Mouse (Mus musculus): Measurements from ENCODE around the gene Rnft1.

DNA sequence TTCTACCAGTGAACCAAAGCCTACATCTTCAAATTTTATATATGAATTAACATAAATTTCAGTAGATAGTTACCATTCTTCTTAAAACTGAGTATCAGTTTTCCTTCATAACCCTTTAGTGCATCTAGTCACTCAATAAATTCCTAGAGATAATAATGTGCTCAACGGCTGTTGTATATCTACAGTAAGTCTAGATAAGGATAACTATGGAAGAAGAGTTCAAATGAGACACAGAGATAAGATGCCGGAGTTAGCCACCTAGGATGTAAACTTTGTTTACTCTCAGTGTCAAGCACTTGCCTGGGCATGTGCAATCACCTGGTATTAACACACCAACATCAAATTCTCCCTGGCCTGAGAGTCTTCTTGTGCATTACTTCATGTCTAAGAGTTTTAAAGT is 22.9 kb downstream of the Rnft1 start:
- TF ChIP-seq MAX (IDR thresholded peaks at IDR 0.05; ENCODE audit: low read depth) (no peak), POLR2A (IDR thresholded peaks at IDR 0.05; ENCODE audit: insufficient read length, low read depth) (no peak), E2F4 (IDR thresholded peaks at IDR 0.05; ENCODE audit: insufficient read depth) (no peak), SRF (IDR thresholded peaks at IDR 0.05; ENCODE audit: control insufficient read depth, insufficient read length, low read depth) (no peak), MYOD1 (IDR thresholded peaks at IDR 0.05; ENCODE audit: control insufficient read depth in 1 of 3, insufficient read length in 2 of 3, low read depth in 2 of 3) (no peak), TCF12 (IDR thresholded peaks at IDR 0.05; ENCODE audit: insufficient read depth, poor library complexity, severe bottlenecking) (no peak), USF1 (IDR thresholded peaks at IDR 0.05; ENCODE audit: low read depth) (no peak)
